Mouse (Mus musculus): Measurements from ENCODE around the gene Olfr16. TPM values are rescaled to one million over a fixed set of nuclear protein-coding genes. Genes with fewer than 3 reads are reported as not detected.

Gene Olfr16
- total RNA-seq (2023) = not detected

GRCm38 (mm10) chr1:172950160-172950559 is at the start of gene Olfr16:
Olfr16 (plus strand) TSS chr1:172950409.

Other genes with a start within 250 kb of the Olfr16 start
- gene Apcs, start 55.4 kb upstream of the Olfr16 start, total RNA-seq (2023) = not detected
- not detected for gene Olfr1408, start 187.0 kb downstream of the Olfr16 start, total RNA-seq (2023)
- not detected for gene Olfr1406, start 240.2 kb downstream of the Olfr16 start, total RNA-seq (2023)
- gene Olfr218, start 247.4 kb downstream of the Olfr16 start, total RNA-seq (2023) = not detected